8 mouse cellular contexts compared by ENCODE assay signal in genomic region chr11:51650691-51651515, GRCm38 (mm10). TPM values are rescaled to one million over a fixed set of nuclear protein-coding genes. Genes with fewer than 3 reads are reported as not detected.
DNase-seq lines count a peak whose midpoint lies in the region; ATAC-seq and TF ChIP-seq lines count a peak whose summit lies in the region.

Gene N4bp3, minus strand, starts transcription at chr11:51650842.
Gene D930048N14Rik, plus strand, starts transcription at chr11:51650954.

- ATAC-seq in Patski, result peak; percentile 82

- in situ Hi-C loops in Patski (cut with MboI; ENCODE audit: low pct_unique_long_range_greater_than_20kb), result no loop called here

- POLR2A ChIA-PET in Patski (lab: Charles Lee), result interaction anchor here (1.0 to 2.6 kb wide), 5 partner anchors 9 to 23 kb away, joined by 3 to 10 read pairs (median 8); partner anchors contain the start of gene Rmnd5b

- no peaks in the 10 kb centered on the region for H3K27me3 ChIP-seq in Patski

- CTCF ChIA-PET in Patski (lab: Charles Lee), result interaction anchor here (1.0 kb wide), 1 partner anchor 30 kb away, joined by 5 read pairs; no protein-coding TSS in a partner anchor

- no peak for TF ChIP-seq CTCF in Patski (IDR thresholded peaks at IDR 0.05)

- DNase-seq in 3134 (ENCODE audit: extremely low read depth, insufficient read length, low spot score), result peak; percentile 88
- no peak for DNase-seq in Patski (ENCODE audit: low read depth, low spot score)
- peak; percentile 81 for DNase-seq in embryo, embryonic 10.5 days (ENCODE audit: low spot score)
- DNase-seq in heart, adult 9 months (ENCODE audit: low spot score in 2 of 2), result peak; percentile 76 to 77
- peak; percentile 76 for DNase-seq in kidney, adult 9 months
- peak; percentile 82 for DNase-seq in lung, postnatal 14 days
- peak; percentile 79 for DNase-seq in retina, postnatal 1 day
- DNase-seq in MN1 (ENCODE audit: low spot score), result no peak

RNA-seq across cellular contexts. Expression of gene N4bp3, which starts in this region (rescaled TPM):
- 25.0 TPM for polyA plus RNA-seq in Patski (2021)

RNA-seq across cellular contexts. Expression of gene D930048N14Rik, which starts in this region (rescaled TPM):
- 8.3 TPM for polyA plus RNA-seq in Patski (2021)

Comparison
In these comparisons a context has a peak if more than half of its experiments do, and no peak if none do; other contexts are left out.
1. DNase-seq: peak in 3134 (single experiment), embryo, embryonic 10.5 days (single experiment), heart, adult 9 months (2 of 2), kidney, adult 9 months (single experiment), lung, postnatal 14 days (single experiment) and retina, postnatal 1 day (single experiment); none in Patski (single experiment) and MN1 (single experiment).